Mouse (Mus musculus): ENCODE results near the gene Abca5. TPM values are rescaled to one million over a fixed set of nuclear protein-coding genes. Genes with fewer than 3 reads are reported as not detected.
"Not testable (repeated sequence)": the region's sequence is repeated elsewhere in the genome, so short reads cannot be mapped to it uniquely, and the experiment has no call there.

Abca5 gene
- polyA plus RNA-seq, 1 experiment from 2014 or later = 2.7 TPM

GRCm38 (mm10) chr11:110365016-110365415 lies 27.5 kb upstream of the Abca5 start:
- 75% methylated on average over 3 of the region's 3 CpGs for WGBS

GRCm38 (mm10) chr11:110357756-110358551 lies 20.4 kb upstream of the Abca5 start:
- H3K4me1 ChIP-seq (replicated peaks) = no peaks in the 10 kb centered on the region
- no peaks in the 10 kb centered on the region for H3K27me3 ChIP-seq
- H3K4me3 ChIP-seq = peak overlapping the region; percentile 11; the same call in 1 of the 2 replicates
- H3K9me3 ChIP-seq (replicated peaks) = no peaks in the 10 kb centered on the region
- peak overlapping the region; percentile 22 for H3K4me2 ChIP-seq
- H3K9ac ChIP-seq = no peak overlapping the region
- 58% methylated on average over 16 of the region's 16 CpGs for WGBS
- no peak for ATAC-seq (replicated peaks; ENCODE audit: insufficient number of reproducible peaks, insufficient read depth, low FRiP score, low read depth)
- no peaks in the 10 kb centered on the region for H3K36me3 ChIP-seq
- H3K27ac ChIP-seq = no peak overlapping the region

More at GRCm38 (mm10) chr11:110365016-110365415, 27.5 kb upstream of the Abca5 start:
- no peak for ATAC-seq (replicated peaks; ENCODE audit: insufficient number of reproducible peaks, insufficient read depth, low FRiP score, low read depth)
- Histone ChIP-seq H3K27ac (no peak overlapping the region), H3K4me3 (no peak overlapping the region), H3K9me3 (replicated peaks) (no peaks in the 10 kb centered on the region), H3K4me1 (replicated peaks) (peaks cover 6% of the 10 kb centered on the region; the same call in 1 of the 2 replicates), H3K27me3 (no peaks in the 10 kb centered on the region), H3K9ac (no peak overlapping the region), H3K4me2 (no peak overlapping the region), H3K36me3 (no peaks in the 10 kb centered on the region)

GRCm38 (mm10) chr11:110355131-110355530 lies 17.6 kb upstream of the Abca5 start:
- not testable (repeated sequence) for ATAC-seq (replicated peaks; ENCODE audit: insufficient number of reproducible peaks, insufficient read depth, low FRiP score, low read depth); H3K4me2 ChIP-seq; H3K27me3 ChIP-seq; H3K27ac ChIP-seq; H3K4me1 ChIP-seq (replicated peaks); H3K9me3 ChIP-seq (replicated peaks); H3K9ac ChIP-seq; H3K4me3 ChIP-seq; H3K36me3 ChIP-seq
- WGBS = 78% methylated on average over 9 of the region's 9 CpGs

GRCm38 (mm10) chr11:110354261-110354660 lies 16.7 kb upstream of the Abca5 start:
- Histone ChIP-seq H3K4me2 (no peak overlapping the region), H3K27ac (no peak overlapping the region), H3K4me3 (no peak overlapping the region), H3K27me3 (no peaks in the 10 kb centered on the region), H3K9me3 (replicated peaks) (no peaks in the 10 kb centered on the region), H3K4me1 (replicated peaks) (no peaks in the 10 kb centered on the region), H3K36me3 (no peaks in the 10 kb centered on the region), H3K9ac (no peak overlapping the region)
- no peak for ATAC-seq (replicated peaks; ENCODE audit: insufficient number of reproducible peaks, insufficient read depth, low FRiP score, low read depth)
- WGBS = 72% methylated on average over 9 of the region's 9 CpGs

GRCm38 (mm10) chr11:110348170-110348569 lies 10.7 kb upstream of the Abca5 start:
- WGBS = 75% methylated on average over 2 of the region's 2 CpGs
- no peaks in the 10 kb centered on the region for H3K36me3 ChIP-seq
- no peaks in the 10 kb centered on the region for H3K9me3 ChIP-seq (replicated peaks)
- ATAC-seq (replicated peaks; ENCODE audit: insufficient number of reproducible peaks, insufficient read depth, low FRiP score, low read depth) = no peak
- no peak overlapping the region for H3K4me3 ChIP-seq
- H3K4me1 ChIP-seq (replicated peaks) = no peaks in the 10 kb centered on the region
- no peak overlapping the region for H3K9ac ChIP-seq
- H3K4me2 ChIP-seq = no peak overlapping the region
- H3K27me3 ChIP-seq = no peaks in the 10 kb centered on the region
- no peak overlapping the region for H3K27ac ChIP-seq

GRCm38 (mm10) chr11:110347768-110348167 lies 10.3 kb upstream of the Abca5 start:
- no peak overlapping the region for H3K4me3 ChIP-seq
- H3K27me3 ChIP-seq = no peaks in the 10 kb centered on the region
- no peak overlapping the region for H3K4me2 ChIP-seq
- 56% methylated on average over 6 of the region's 6 CpGs for WGBS
- H3K9ac ChIP-seq = no peak overlapping the region
- H3K4me1 ChIP-seq (replicated peaks) = no peaks in the 10 kb centered on the region
- H3K36me3 ChIP-seq = no peaks in the 10 kb centered on the region
- no peak overlapping the region for H3K27ac ChIP-seq
- H3K9me3 ChIP-seq (replicated peaks) = no peaks in the 10 kb centered on the region
- no peak for ATAC-seq (replicated peaks; ENCODE audit: insufficient number of reproducible peaks, insufficient read depth, low FRiP score, low read depth)

GRCm38 (mm10) chr11:110336814-110337288 lies 665 bp downstream of the Abca5 start:
- peak overlapping the region; percentile 56; the same call in 1 of the 2 replicates for H3K27ac ChIP-seq
- no peaks in the 10 kb centered on the region; the same call in 1 of the 2 replicates for H3K27me3 ChIP-seq
- no peaks in the 10 kb centered on the region for H3K36me3 ChIP-seq
- ATAC-seq (replicated peaks; ENCODE audit: insufficient number of reproducible peaks, insufficient read depth, low FRiP score, low read depth) = 0 out of 2 replicates have a peak, but pooled peaks have one; percentile 9
- H3K4me2 ChIP-seq = peak overlapping the region; percentile 90
- under 1% methylated on average over 18 of the region's 18 CpGs for WGBS
- peak overlapping the region; percentile 72 for H3K9ac ChIP-seq
- no peaks in the 10 kb centered on the region for H3K9me3 ChIP-seq (replicated peaks)
- H3K4me1 ChIP-seq (replicated peaks) = peaks cover 7% of the 10 kb centered on the region
- peak overlapping the region; percentile 94 for H3K4me3 ChIP-seq

GRCm38 (mm10) chr11:110330093-110330492 lies 7.4 kb downstream of the Abca5 start:
- no peak overlapping the region for H3K4me3 ChIP-seq
- no peak for ATAC-seq (replicated peaks; ENCODE audit: insufficient number of reproducible peaks, insufficient read depth, low FRiP score, low read depth)
- WGBS = 60% methylated on average over 6 of the region's 6 CpGs
- H3K36me3 ChIP-seq = no peaks in the 10 kb centered on the region
- H3K9ac ChIP-seq = no peak overlapping the region
- H3K9me3 ChIP-seq (replicated peaks) = no peaks in the 10 kb centered on the region
- no peaks in the 10 kb centered on the region; the same call in 1 of the 2 replicates for H3K27me3 ChIP-seq
- H3K4me2 ChIP-seq = no peak overlapping the region
- no peaks in the 10 kb centered on the region for H3K4me1 ChIP-seq (replicated peaks)
- no peak overlapping the region for H3K27ac ChIP-seq

- Histone ChIP-seq H3K27ac (no peak overlapping the region), H3K4me2 (no peak overlapping the region), H3K4me1 (replicated peaks) (no peaks in the 10 kb centered on the region), H3K9me3 (replicated peaks) (no peaks in the 10 kb centered on the region), H3K4me3 (no peak overlapping the region), H3K27me3 (no peaks in the 10 kb centered on the region), H3K36me3 (no peaks in the 10 kb centered on the region), H3K9ac (no peak overlapping the region)
- WGBS = 82% methylated on average over 8 of the region's 8 CpGs
- no peak for ATAC-seq (replicated peaks; ENCODE audit: insufficient number of reproducible peaks, insufficient read depth, low FRiP score, low read depth)
These were observed 15.2 kb downstream of the Abca5 start for GRCm38 (mm10) chr11:110322266-110322665.

- ATAC-seq (replicated peaks; ENCODE audit: insufficient number of reproducible peaks, insufficient read depth, low FRiP score, low read depth) = no peak
- Histone ChIP-seq H3K27ac (no peak overlapping the region), H3K4me3 (no peak overlapping the region), H3K36me3 (no peaks in the 10 kb centered on the region), H3K27me3 (no peaks in the 10 kb centered on the region), H3K4me1 (replicated peaks) (no peaks in the 10 kb centered on the region), H3K4me2 (no peak overlapping the region), H3K9me3 (replicated peaks) (no peaks in the 10 kb centered on the region), H3K9ac (no peak overlapping the region)
- WGBS = 82% methylated on average over 12 of the region's 12 CpGs
These were observed 30.9 kb downstream of the Abca5 start for GRCm38 (mm10) chr11:110306475-110307168.

- Histone ChIP-seq H3K36me3 (no peaks in the 10 kb centered on the region), H3K4me2 (no peak overlapping the region), H3K4me3 (no peak overlapping the region), H3K27ac (no peak overlapping the region), H3K9ac (no peak overlapping the region), H3K4me1 (replicated peaks) (no peaks in the 10 kb centered on the region), H3K27me3 (no peaks in the 10 kb centered on the region), H3K9me3 (replicated peaks) (no peaks in the 10 kb centered on the region)
- 81% methylated on average over 3 of the region's 3 CpGs for WGBS
- no peak for ATAC-seq (replicated peaks; ENCODE audit: insufficient number of reproducible peaks, insufficient read depth, low FRiP score, low read depth)
These were observed 34.1 kb downstream of the Abca5 start for GRCm38 (mm10) chr11:110303411-110303810.
